Mouse (Mus musculus) ES-E14 (cell line): Measurements from ENCODE around the gene Rpl13. TPM values are rescaled to one million over a fixed set of nuclear protein-coding genes. Genes with fewer than 3 reads are reported as not detected.

Experiments used
- DNase-seq: peaks from one replicate; pipeline ENCODE4 v3.0.0-alpha.2; 2013; ENCODE audit warnings: low read depth, low spot score
- H3K27ac ChIP-seq: 2 replicates; pipeline ENCODE4 v1.5.1; 2012; ENCODE audit warnings: low read depth, mild to moderate bottlenecking, low read length, moderate library complexity, mixed read lengths; ENCODE audit not compliant: poor library complexity, insufficient read depth, severe bottlenecking
- H3K36me3 ChIP-seq: 2 replicates; pipeline ENCODE4 v1.6.1; 2012; ENCODE audit warnings: mild to moderate bottlenecking, low read length, moderate library complexity, mixed read lengths; ENCODE audit not compliant: control insufficient read depth, poor library complexity, insufficient read depth, severe bottlenecking
- H3K4me1 ChIP-seq, 2 experiments: fragments of 150-350 bp in 1 of 2; sonication (generic) in 1 of 2; 2 replicates each; pipeline ENCODE4 v1.6.1; 2012; ENCODE audit warnings: low read length in 2 of 2, mild to moderate bottlenecking in 1 of 2, mixed read lengths in 1 of 2; ENCODE audit not compliant: control insufficient read depth in 2 of 2, insufficient read depth in 2 of 2, poor library complexity in 1 of 2
- H3K4me3 ChIP-seq, 2 experiments: fragments of 150-350 bp in 1 of 2; sonication (generic) in 1 of 2; 2 replicates each; pipeline ENCODE4 v1.5.1; 2012; ENCODE audit warnings: low read length in 2 of 2, low read depth in 1 of 2, mild to moderate bottlenecking in 1 of 2, mixed read lengths in 1 of 2; ENCODE audit not compliant: insufficient read depth in 1 of 2, poor library complexity in 1 of 2, severe bottlenecking in 1 of 2
- H3K9ac ChIP-seq: 2 replicates; pipeline ENCODE4 v1.6.1; 2012; ENCODE audit warnings: low read depth, mild to moderate bottlenecking, low read length, mixed read lengths; ENCODE audit not compliant: poor library complexity, insufficient read depth, severe bottlenecking
- H3K9me3 ChIP-seq: fragments of 150-350 bp; sonication (generic); 2 replicates; pipeline ENCODE4 v1.6.1; 2012; ENCODE audit warnings: low read depth, mild to moderate bottlenecking, low read length; ENCODE audit not compliant: control insufficient read depth, insufficient read depth
- CHD2 ChIP-seq: IDR thresholded peaks from 2 replicates; pipeline ENCODE4 v1.6.1; 2014; ENCODE audit warnings: mild to moderate bottlenecking, low read depth, low read length, inconsistent platforms
- HCFC1 ChIP-seq: IDR thresholded peaks from 2 replicates; pipeline ENCODE4 v1.6.1; 2012; ENCODE audit warnings: low read length, inconsistent platforms, borderline replicate concordance; ENCODE audit not compliant: insufficient read depth
- MAFK ChIP-seq: IDR thresholded peaks from 2 replicates; pipeline ENCODE4 v1.6.1; 2014; ENCODE audit warnings: mild to moderate bottlenecking, low read depth, low read length, inconsistent platforms; ENCODE audit not compliant: insufficient read depth
- ZC3H11A ChIP-seq: IDR thresholded peaks from 2 replicates; pipeline ENCODE4 v1.6.1; 2012; ENCODE audit warnings: low read depth, mild to moderate bottlenecking, inconsistent platforms, low read length, borderline replicate concordance
- ZNF384 ChIP-seq: IDR thresholded peaks from 2 replicates; pipeline ENCODE4 v1.6.1; 2012; ENCODE audit warnings: low read depth, low read length, inconsistent platforms
- in situ Hi-C, 2 experiments: fragments of 600-800 bp; cut with MboI; formaldehyde crosslinking; loops; one replicate each; pipeline ENCODE4 v1.15.1; 2025; ENCODE audit warnings: low sequenced_read_pairs in 2 of 2, inconsistent platforms in 1 of 2; ENCODE audit not compliant: unreplicated experiment in 2 of 2
- total RNA-seq: library from RNA; depleted of rRNA; stranded (reverse); fragments of 300-350 nt; gene quantifications from 2 replicates; pipeline ENCODE4 v1.2.3, GENCODE M21; 2012

Rpl13 gene
- total RNA-seq, 1 experiment: 2,912 TPM

- no peaks in the 10 kb centered on the region for H3K9me3 ChIP-seq
- TF ChIP-seq HCFC1 (no peak), ZC3H11A (no peak), CHD2 (no peak), MAFK (no peak), ZNF384 (no peak)
- peaks cover 0 to 3% of the 10 kb centered on the region in 2 experiments; a peak in 1 of 4 replicates for H3K4me1 ChIP-seq
- H3K9ac ChIP-seq: no peak overlapping the region
- in situ Hi-C loops: no loop called here
- no peak overlapping the region for H3K27ac ChIP-seq
- H3K4me3 ChIP-seq: no peak overlapping the region
- no peak for DNase-seq
- H3K36me3 ChIP-seq: peaks cover 40% of the 10 kb centered on the region
Measured at GRCm38 (mm10) chr8:123082993-123083392, 19.2 kb upstream of the Rpl13 start.

- no peaks in the 10 kb centered on the region for H3K9me3 ChIP-seq
- H3K27ac ChIP-seq: no peak overlapping the region
- DNase-seq: no peak
- TF ChIP-seq HCFC1 (no peak), ZC3H11A (no peak), ZNF384 (no peak), MAFK (no peak), CHD2 (no peak)
- no peak overlapping the region for H3K9ac ChIP-seq
- in situ Hi-C loops: no loop called here
- H3K4me1 ChIP-seq: peaks cover 0 to 3% of the 10 kb centered on the region in 2 experiments; a peak in 1 of 4 replicates
- no peak overlapping the region for H3K4me3 ChIP-seq
- peaks cover 44% of the 10 kb centered on the region for H3K36me3 ChIP-seq
Measured at GRCm38 (mm10) chr8:123083610-123084009, 18.5 kb upstream of the Rpl13 start.

GRCm38 (mm10) chr8:123087289-123087688, 14.9 kb upstream of the Rpl13 start:
- H3K36me3 ChIP-seq: peaks cover 53% of the 10 kb centered on the region; the same call in 1 of the 2 replicates
- H3K9me3 ChIP-seq: no peaks in the 10 kb centered on the region
- H3K4me1 ChIP-seq: peaks cover 0 to 3% of the 10 kb centered on the region in 2 experiments; a peak in 1 of 4 replicates
- DNase-seq: no peak
- TF ChIP-seq CHD2 (no peak), ZNF384 (no peak), ZC3H11A (no peak), HCFC1 (no peak), MAFK (no peak)
- no peak overlapping the region for H3K27ac ChIP-seq
- in situ Hi-C loops: no loop called here
- H3K9ac ChIP-seq: no peak overlapping the region
- no peak overlapping the region for H3K4me3 ChIP-seq

- H3K9me3 ChIP-seq: no peaks in the 10 kb centered on the region
- TF ChIP-seq MAFK (no peak), CHD2 (no peak), ZC3H11A (no peak), HCFC1 (no peak), ZNF384 (no peak)
- in situ Hi-C loops: no loop called here
- peaks cover 19% of the 10 kb centered on the region; the same call in 1 of the 2 replicates for H3K36me3 ChIP-seq
- no peak for DNase-seq
- no peak overlapping the region for H3K4me3 ChIP-seq
- no peak overlapping the region for H3K9ac ChIP-seq
- no peak overlapping the region for H3K27ac ChIP-seq
- peaks cover 0 to 6% of the 10 kb centered on the region in 2 experiments; a peak in 2 of 4 replicates for H3K4me1 ChIP-seq
Measured at GRCm38 (mm10) chr8:123097216-123097615, 4.9 kb upstream of the Rpl13 start.
